Mouse (Mus musculus) E14TG2a.4 (cell line): ENCODE results near the gene Bmp6.

ENCODE experiments used
- H3K27me3 ChIP-seq: 2 replicates; pipeline ENCODE4 v1.6.1; 2014; ENCODE audit warnings: low read length, control low read depth; ENCODE audit not compliant: insufficient read depth
- H3K36me3 ChIP-seq: 2 replicates; pipeline ENCODE4 v1.6.1; 2014; ENCODE audit warnings: low read length, control low read depth; ENCODE audit not compliant: insufficient read depth
- H3K4me1 ChIP-seq: replicated peaks from 2 replicates; pipeline ENCODE4 v1.6.1; 2014; ENCODE audit warnings: low read depth, low read length, control low read depth
- H3K4me3 ChIP-seq: replicated peaks from 2 replicates; pipeline ENCODE4 v1.5.1; 2014; ENCODE audit warnings: mild to moderate bottlenecking, low read length
- H3K9me3 ChIP-seq: 2 replicates; pipeline ENCODE4 v1.6.1; 2014; ENCODE audit warnings: low read length, control low read depth
- CTCF ChIP-seq: conservative IDR thresholded peaks from 2 replicates; pipeline ENCODE4 v1.5.1; 2014; ENCODE audit warnings: low read length
- NANOG ChIP-seq: IDR thresholded peaks from 2 replicates; pipeline ENCODE4 v1.6.1; 2014; ENCODE audit warnings: borderline replicate concordance, low read length, mixed read lengths
- POU5F1 ChIP-seq: IDR thresholded peaks from 2 replicates; pipeline ENCODE4 v1.6.1; 2014; ENCODE audit warnings: low read length, borderline replicate concordance

Gene Bmp6

DNA sequence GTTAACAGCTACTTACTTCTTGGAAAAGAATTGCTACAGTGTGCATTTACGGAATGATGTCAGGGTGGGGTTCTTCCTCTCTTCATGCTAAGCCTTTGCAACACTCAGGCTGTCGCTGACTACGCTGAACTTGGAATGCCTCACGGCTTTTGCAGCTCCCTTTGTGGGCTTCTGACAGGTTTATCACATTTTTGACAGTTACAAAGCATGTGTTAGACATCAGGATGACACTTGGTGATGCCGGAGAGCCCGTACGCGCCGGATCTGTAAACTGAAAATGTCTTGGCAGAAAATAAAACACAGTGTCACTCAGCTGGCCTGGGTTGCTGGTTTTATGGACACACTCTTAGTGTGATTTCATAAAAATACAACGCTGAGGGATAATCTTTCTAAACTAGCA, 20.5 kb upstream of the Bmp6 start:
- Histone ChIP-seq H3K27me3 (no peaks in the 10 kb centered on the region), H3K9me3 (peaks cover 21% of the 10 kb centered on the region), H3K4me3 (no peak overlapping the region), H3K36me3 (no peaks in the 10 kb centered on the region), H3K4me1 (peaks cover 4% of the 10 kb centered on the region)
- TF ChIP-seq CTCF (no peak), POU5F1 (no peak), NANOG (no peak)

DNA sequence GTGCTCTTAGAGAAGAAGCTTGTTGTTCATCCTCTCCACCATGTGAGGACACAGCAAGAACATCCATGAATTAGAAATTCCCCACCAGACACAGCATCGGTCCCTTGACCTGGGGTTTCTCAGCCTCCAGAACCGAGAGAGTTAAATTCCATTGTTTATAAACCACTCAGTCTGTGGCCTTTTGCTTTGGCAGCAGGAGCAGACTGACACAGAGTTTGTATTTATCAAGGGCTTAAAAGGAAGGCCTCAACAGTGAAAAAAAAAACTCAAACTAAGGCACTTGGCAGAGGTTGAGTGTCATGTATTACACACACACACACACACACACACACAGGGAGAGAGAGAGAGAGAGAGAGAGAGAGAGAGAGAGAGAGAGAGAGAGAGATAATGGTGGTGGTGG, 17.5 kb upstream of the Bmp6 start:
- TF ChIP-seq CTCF (no peak), POU5F1 (no peak), NANOG (no peak)
- Histone ChIP-seq H3K4me1 (no peaks in the 10 kb centered on the region), H3K9me3 (peaks cover 21% of the 10 kb centered on the region), H3K36me3 (no peaks in the 10 kb centered on the region), H3K4me3 (no peak overlapping the region), H3K27me3 (peaks cover 4% of the 10 kb centered on the region; the same call in 1 of the 2 replicates)

- no peaks in the 10 kb centered on the region for H3K36me3 ChIP-seq
- TF ChIP-seq NANOG: no peak
- TF ChIP-seq CTCF: no peak
- TF ChIP-seq POU5F1: no peak
- peaks cover under 1% of the 10 kb centered on the region for H3K9me3 ChIP-seq
- no peak overlapping the region for H3K4me3 ChIP-seq
- no peaks in the 10 kb centered on the region for H3K4me1 ChIP-seq
- H3K27me3 ChIP-seq: peaks cover 15% of the 10 kb centered on the region
These were observed 11.4 kb upstream of the Bmp6 start for GRCm38 (mm10) chr13:38333496-38333895.

GRCm38 (mm10) chr13:38342598-38342997, 2.3 kb upstream of the Bmp6 start:
- H3K4me3 ChIP-seq: no peak overlapping the region
- H3K9me3 ChIP-seq: peaks cover 30% of the 10 kb centered on the region
- H3K36me3 ChIP-seq: no peaks in the 10 kb centered on the region
- H3K27me3 ChIP-seq: peaks cover 39% of the 10 kb centered on the region
- peaks cover 19% of the 10 kb centered on the region for H3K4me1 ChIP-seq
- TF ChIP-seq CTCF: peak; percentile 41
- TF ChIP-seq NANOG: no peak
- no peak for TF ChIP-seq POU5F1

- H3K4me3 ChIP-seq: no peak overlapping the region
- peaks cover 45% of the 10 kb centered on the region for H3K27me3 ChIP-seq
- H3K36me3 ChIP-seq: no peaks in the 10 kb centered on the region
- TF ChIP-seq CTCF: peak; percentile 13; the same call in 1 of the 2 replicates
- no peak for TF ChIP-seq NANOG
- H3K4me1 ChIP-seq: peaks cover 23% of the 10 kb centered on the region
- peaks cover 30% of the 10 kb centered on the region for H3K9me3 ChIP-seq
These were observed 1.7 kb upstream of the Bmp6 start for GRCm38 (mm10) chr13:38343202-38343601.

DNA sequence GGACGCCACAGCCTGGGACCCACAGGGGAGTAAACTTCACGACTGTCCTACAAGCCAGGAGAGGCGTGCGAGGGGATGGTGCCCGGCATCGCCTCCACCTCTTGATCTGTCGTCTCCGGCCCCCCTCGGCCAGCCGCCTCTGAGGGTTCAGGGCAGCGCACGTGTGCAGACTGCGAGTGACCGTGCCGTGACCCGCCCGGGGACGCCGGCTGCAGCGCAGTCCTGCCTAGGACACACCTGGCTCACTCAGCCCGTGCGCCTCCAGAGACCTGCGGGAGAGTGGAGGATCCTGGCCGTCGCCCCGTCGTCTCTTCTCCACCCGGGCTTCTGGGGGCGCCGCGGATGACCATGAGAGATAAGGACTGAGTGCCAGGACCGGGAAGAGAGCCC, 519 bp downstream of the Bmp6 start:
- Histone ChIP-seq H3K4me3 (peak overlapping the region; percentile 81), H3K36me3 (no peaks in the 10 kb centered on the region), H3K9me3 (peaks cover 10% of the 10 kb centered on the region), H3K27me3 (peaks cover 63% of the 10 kb centered on the region), H3K4me1 (peaks cover 23% of the 10 kb centered on the region)
- TF ChIP-seq NANOG: no peak
- TF ChIP-seq POU5F1: no peak
- TF ChIP-seq CTCF: no peak

GRCm38 (mm10) chr13:38346096-38346915, 1.4 kb downstream of the Bmp6 start:
- Histone ChIP-seq H3K36me3 (no peaks in the 10 kb centered on the region), H3K4me1 (peaks cover 27% of the 10 kb centered on the region), H3K9me3 (peaks cover 1% of the 10 kb centered on the region; the same call in 1 of the 2 replicates), H3K4me3 (peak overlapping the region; percentile 81), H3K27me3 (peaks cover 63% of the 10 kb centered on the region)
- TF ChIP-seq CTCF: no peak
- TF ChIP-seq NANOG: no peak
- no peak for TF ChIP-seq POU5F1

DNA sequence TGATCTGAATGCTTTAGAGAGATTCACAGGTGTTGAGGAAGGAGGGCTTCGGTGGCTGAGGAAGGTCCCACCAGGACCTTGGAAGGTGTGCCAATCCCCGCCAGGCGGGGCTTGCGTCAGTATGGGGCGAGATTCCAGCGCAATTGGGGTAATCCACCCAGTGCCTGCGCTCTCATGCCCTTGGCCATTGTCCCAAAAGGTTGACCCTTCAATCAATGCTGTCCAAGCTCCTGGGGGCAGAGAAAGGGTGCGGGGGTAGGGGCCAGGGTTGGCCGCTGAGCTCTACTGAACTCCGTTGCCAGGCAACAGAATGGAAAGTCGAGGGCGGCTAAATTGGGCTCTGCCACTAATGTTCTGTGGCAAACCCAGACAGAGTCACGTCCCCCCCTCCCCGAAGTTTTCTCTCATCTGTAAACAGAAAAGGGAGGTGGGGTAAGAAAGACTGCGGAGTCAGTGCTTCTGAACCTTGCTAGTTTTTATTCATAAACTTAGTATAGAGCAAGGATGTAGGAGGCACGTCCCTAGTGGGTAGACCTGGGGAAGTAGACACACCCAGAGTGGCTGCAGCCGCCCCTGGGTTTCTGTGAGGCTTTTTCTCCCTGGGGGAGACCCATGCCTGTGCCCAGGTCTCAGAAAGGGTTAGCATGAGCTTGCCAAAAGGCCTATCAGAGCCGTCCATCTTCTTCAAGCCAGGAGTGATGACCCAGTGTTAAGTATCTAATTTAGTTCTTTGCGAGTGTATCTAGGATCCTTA, 2.3 kb downstream of the Bmp6 start:
- Histone ChIP-seq H3K4me1 (peaks cover 30% of the 10 kb centered on the region), H3K27me3 (peaks cover 63% of the 10 kb centered on the region), H3K9me3 (no peaks in the 10 kb centered on the region), H3K4me3 (peak overlapping the region; percentile 81), H3K36me3 (no peaks in the 10 kb centered on the region)
- TF ChIP-seq NANOG: no peak
- TF ChIP-seq CTCF: no peak
- no peak for TF ChIP-seq POU5F1

- no peak overlapping the region for H3K4me3 ChIP-seq
These were observed 2.8 kb downstream of the Bmp6 start for GRCm38 (mm10) chr13:38347775-38348135.

More at GRCm38 (mm10) chr13:38347775-38348135, 2.8 kb downstream of the Bmp6 start:
- H3K9me3 ChIP-seq: no peaks in the 10 kb centered on the region
- peaks cover 63% of the 10 kb centered on the region for H3K27me3 ChIP-seq
- H3K4me1 ChIP-seq: peaks cover 30% of the 10 kb centered on the region
- TF ChIP-seq POU5F1 (no peak), NANOG (no peak), CTCF (no peak)
- no peaks in the 10 kb centered on the region for H3K36me3 ChIP-seq
